Mouse (Mus musculus): Measurements from ENCODE around the gene Abcb1b. TPM values are rescaled to one million over a fixed set of nuclear protein-coding genes. Genes with fewer than 3 reads are reported as not detected.

Gene Abcb1b
- total RNA-seq, 2 experiments from 2014 or later: 2.6 to 2.7 TPM

Other genes with a start within 250 kb of the Abcb1b start
- under 1 TPM in 1 of 2 experiments, not detected in 1; 0.11 TPM for gene Rundc3b, start 175.2 kb upstream of the Abcb1b start, total RNA-seq (2021)
- 1 to 10 TPM; 2.6 to 3.1 TPM for gene Abcb1a, start 138.1 kb upstream of the Abcb1b start, total RNA-seq (2021)
- 10 to 100 TPM; 56.1 to 63.5 TPM for gene Abcb4, start 95.6 kb downstream of the Abcb1b start, total RNA-seq (2021)
- gene Crot, start 199.2 kb downstream of the Abcb1b start, total RNA-seq (2021): 10 to 100 TPM; 22.6 to 24.4 TPM